30 mouse cellular contexts compared by ENCODE assay signal in the genomic region with DNA sequence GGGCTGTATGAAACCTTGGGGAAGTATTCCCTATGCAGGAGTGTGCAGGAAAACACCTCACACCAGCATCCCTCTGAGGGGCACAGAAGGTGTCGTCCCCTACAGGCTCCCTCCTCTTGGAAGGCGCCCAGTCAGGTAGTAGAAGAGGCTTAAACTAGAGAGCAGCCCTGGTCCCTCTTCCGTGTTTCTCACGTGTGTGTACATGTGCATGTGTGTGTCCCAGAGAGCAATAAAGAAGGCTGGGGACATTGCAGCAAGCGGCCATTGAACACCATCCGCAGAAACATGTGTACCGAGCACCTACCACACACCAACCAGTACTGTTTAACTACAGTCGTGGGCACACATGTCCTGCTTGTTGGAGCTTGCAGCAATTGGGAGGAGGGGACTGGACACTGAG. TPM values are rescaled to one million over a fixed set of nuclear protein-coding genes. Genes with fewer than 3 reads are reported as not detected.
DNase-seq lines count a peak whose midpoint lies in the region; ATAC-seq and TF ChIP-seq lines count a peak whose summit lies in the region.
"Had no signal": no experiment of that assay in that cellular context is flagged by ENCODE, and none has a peak within 500 bp of the region (broad histone marks: within the 10 kb centered on the region; RNA-seq: fewer than 3 reads in every experiment).

No protein-coding gene starts in this region.

- WGBS in heart, embryonic 14.5 days = 64% methylated on average over 8 of the region's 8 CpGs
- 87% methylated on average over 8 of the region's 8 CpGs for WGBS in kidney, embryonic 15.5 days
- 67% methylated on average over 8 of the region's 8 CpGs for WGBS in olfactory bulb, adult 2 months

- no peaks in the 10 kb centered on the region for H3K27me3 ChIP-seq in heart, embryonic 14.5 days (ENCODE audit: control insufficient read depth, insufficient read depth, low read length)
- no peaks in the 10 kb centered on the region for H3K27me3 ChIP-seq in kidney, embryonic 15.5 days
- H3K27me3 ChIP-seq: hindbrain, embryonic 13.5 days; limb, embryonic 15.5 days; liver, embryonic 13.5 days; neural tube, embryonic 12.5 days had no signal

- H3K4me3 ChIP-seq in heart, embryonic 14.5 days (ENCODE audit: control insufficient read depth in 1 of 2, insufficient read depth in 1 of 2, low read depth in 1 of 2, low read length in 2 of 2) = no peak overlapping the region
- H3K4me3 ChIP-seq in kidney, embryonic 15.5 days (replicated peaks) = no peak overlapping the region
- H3K4me3 ChIP-seq in olfactory bulb, adult 2 months (ENCODE audit: insufficient read depth, low read depth, low read length) = no peak overlapping the region
- H3K4me3 ChIP-seq: erythroblast, embryonic 14.5 days; gastrocnemius, adult 2 months; hindbrain, embryonic 13.5 days; limb, embryonic 10.5 days; limb, embryonic 15.5 days; liver, embryonic 13.5 days; megakaryocyte, embryonic 14.5 days; midbrain, embryonic 12.5 days; myocyte; neural tube, embryonic 12.5 days had no signal

- H3K36me3 ChIP-seq in heart, embryonic 14.5 days (ENCODE audit: control insufficient read depth, insufficient read depth, low read length) = 0 out of 2 replicates have a peak, but pooled peaks cover 4% of the 10 kb centered on the region
- H3K36me3 ChIP-seq in kidney, embryonic 15.5 days = no peaks in the 10 kb centered on the region
- H3K36me3 ChIP-seq: limb, embryonic 15.5 days; liver, embryonic 13.5 days had no signal

- DNase-seq in cerebellum, adult 9-11 months = peak; percentile 64
- DNase-seq in cerebellum, postnatal 14 days = no peak
- no peak for DNase-seq in heart, adult 11 months
- no peak for DNase-seq in kidney, adult 18-20 months
- DNase-seq: cerebellum, adult 9-10 months; gastrocnemius, adult 2 months; gastrocnemius, postnatal 36 days; kidney, postnatal 14 days; liver, embryonic 13.5 days; lung, adult 18-20 months; lung, postnatal 4 days; right cerebral cortex, postnatal 4 days; thymus, adult 18-20 months; thymus, postnatal 36 days had no signal

- no peak for ATAC-seq in heart, embryonic 14.5 days (ENCODE audit: insufficient number of reproducible peaks, insufficient read depth, low FRiP score, low read depth)
- no peak for ATAC-seq in kidney, embryonic 15.5 days (replicated peaks; ENCODE audit: low FRiP score)
- ATAC-seq: CD4-positive, CD25-positive, alpha-beta regulatory T cell, adult 4 months; forebrain, embryonic 16.5 days; intestine, embryonic 16.5 days; lung, postnatal 0 days had no signal

- no peak for TF ChIP-seq POLR2A in olfactory bulb, adult 2 months (IDR thresholded peaks at IDR 0.05; ENCODE audit: insufficient read depth, low read depth, low read length)

- peaks cover 83 to 87% of the 10 kb centered on the region in 2 experiments for H3K4me1 ChIP-seq in heart, embryonic 14.5 days (ENCODE audit: control insufficient read depth in 2 of 2, insufficient read depth in 2 of 2, low read length in 2 of 2)
- peaks cover 85% of the 10 kb centered on the region for H3K4me1 ChIP-seq in kidney, embryonic 15.5 days
- H3K4me1 ChIP-seq in olfactory bulb, adult 2 months (ENCODE audit: control insufficient read depth, insufficient read depth, low read length) = peaks cover 93% of the 10 kb centered on the region

- H3K9me3 ChIP-seq in heart, embryonic 14.5 days (ENCODE audit: control insufficient read depth, low read length) = no peaks in the 10 kb centered on the region
- no peaks in the 10 kb centered on the region for H3K9me3 ChIP-seq in kidney, embryonic 15.5 days (replicated peaks)
- H3K9me3 ChIP-seq: hindbrain, embryonic 13.5 days; limb, embryonic 10.5 days; limb, embryonic 15.5 days; liver, embryonic 13.5 days; megakaryocyte, embryonic 14.5 days; midbrain, embryonic 12.5 days; neural tube, embryonic 12.5 days had no signal

- H3K4me2 ChIP-seq in heart, embryonic 14.5 days (ENCODE audit: low read length) = no peak overlapping the region
- no peak overlapping the region for H3K4me2 ChIP-seq in kidney, embryonic 15.5 days
- H3K4me2 ChIP-seq: hindbrain, embryonic 13.5 days; limb, embryonic 15.5 days; liver, embryonic 13.5 days; midbrain, embryonic 12.5 days; neural tube, embryonic 12.5 days had no signal

- H3K9ac ChIP-seq in heart, embryonic 14.5 days (ENCODE audit: low read length) = peak overlapping the region; percentile 39; the same call in 1 of the 2 replicates
- H3K9ac ChIP-seq in kidney, embryonic 15.5 days = no peak overlapping the region
- H3K9ac ChIP-seq: hindbrain, embryonic 13.5 days; limb, embryonic 15.5 days; liver, embryonic 13.5 days; midbrain, embryonic 12.5 days; neural tube, embryonic 12.5 days had no signal

- TF ChIP-seq CTCF in olfactory bulb, adult 2 months (IDR thresholded peaks at IDR 0.05; ENCODE audit: insufficient read depth, low read depth, low read length) = no peak

- peak overlapping the region; percentile 94 to 97 for H3K27ac ChIP-seq in heart, embryonic 14.5 days (replicated peaks in 1 of 2; ENCODE audit: control insufficient read depth in 1 of 2, insufficient read depth in 1 of 2, low read depth in 2 of 2, low read length in 2 of 2)
- H3K27ac ChIP-seq in kidney, embryonic 15.5 days = 0 out of 2 replicates have a peak overlapping the region, but pooled peaks have one; percentile 5
- peak overlapping the region; percentile 77 for H3K27ac ChIP-seq in olfactory bulb, adult 2 months (ENCODE audit: insufficient read depth, low read depth, low read length)
- H3K27ac ChIP-seq: hindbrain, embryonic 13.5 days; limb, embryonic 10.5 days; limb, embryonic 15.5 days; liver, embryonic 13.5 days; midbrain, embryonic 12.5 days; neural tube, embryonic 12.5 days; stomach, postnatal 0 days had no signal

RNA-seq across cellular contexts. Expression of gene Ncs1, which starts 14.9 kb away (rescaled TPM):
- polyA plus RNA-seq in heart, embryonic 14.5 days (2014; fragmentation: Nextera tagmentation; extraction: Ambion mirVana) = 51.7 and 52.2 TPM in 2 replicates
- 42.0 and 43.2 TPM in 2 replicates for polyA plus RNA-seq in kidney, embryonic 15.5 days (2015; fragmentation: Nextera tagmentation; extraction: Ambion mirVana)
- polyA plus RNA-seq in olfactory bulb, adult 2 months (2012; ENCODE audit: insufficient read depth, insufficient read length, low replicate concordance, missing spikeins) = not detected in 2 replicates
- polyA plus RNA-seq: erythroblast, embryonic 14.5 days had no signal

RNA-seq across cellular contexts. Expression of gene Hmcn2, which starts 53.7 kb away (rescaled TPM):
- 0.73 and 0.86 TPM in 2 replicates for polyA plus RNA-seq in heart, embryonic 14.5 days (2014; fragmentation: Nextera tagmentation; extraction: Ambion mirVana)
- polyA plus RNA-seq in kidney, embryonic 15.5 days (2015; fragmentation: Nextera tagmentation; extraction: Ambion mirVana) = 0.22 and 0.33 TPM in 2 replicates
- polyA plus RNA-seq in olfactory bulb, adult 2 months (2012; ENCODE audit: insufficient read depth, insufficient read length, low replicate concordance, missing spikeins) = not detected in 2 replicates
- polyA plus RNA-seq: erythroblast, embryonic 14.5 days had no signal

Comparison
In these comparisons a context has a peak if more than half of its experiments do, and no peak if none do; other contexts are left out.
1. H3K27ac ChIP-seq: peak in every context shown above with its lines; median percentile 96 in heart, embryonic 14.5 days; 77 in olfactory bulb, adult 2 months; 5 in kidney, embryonic 15.5 days.